Mouse (Mus musculus) E14TG2a.4 (cell line): ENCODE measurements at regions not wholly inside any gene's neighbourhood (a gene's known extent, or its start where the extent isn't known, plus 50 kb on each side); places are given as distances from the start of the nearest gene placed in this dataset.

Experiments used
- H3K27me3 ChIP-seq: 2 replicates; pipeline ENCODE4 v1.6.1; 2014; ENCODE audit warnings: low read length, control low read depth; ENCODE audit not compliant: insufficient read depth
- H3K36me3 ChIP-seq: 2 replicates; pipeline ENCODE4 v1.6.1; 2014; ENCODE audit warnings: low read length, control low read depth; ENCODE audit not compliant: insufficient read depth
- H3K4me1 ChIP-seq: replicated peaks from 2 replicates; pipeline ENCODE4 v1.6.1; 2014; ENCODE audit warnings: low read depth, low read length, control low read depth
- H3K4me3 ChIP-seq: replicated peaks from 2 replicates; pipeline ENCODE4 v1.5.1; 2014; ENCODE audit warnings: mild to moderate bottlenecking, low read length
- H3K9me3 ChIP-seq: 2 replicates; pipeline ENCODE4 v1.6.1; 2014; ENCODE audit warnings: low read length, control low read depth
- CTCF ChIP-seq: conservative IDR thresholded peaks from 2 replicates; pipeline ENCODE4 v1.5.1; 2014; ENCODE audit warnings: low read length
- NANOG ChIP-seq: IDR thresholded peaks from 2 replicates; pipeline ENCODE4 v1.6.1; 2014; ENCODE audit warnings: borderline replicate concordance, low read length, mixed read lengths
- POU5F1 ChIP-seq: IDR thresholded peaks from 2 replicates; pipeline ENCODE4 v1.6.1; 2014; ENCODE audit warnings: low read length, borderline replicate concordance

GRCm38 (mm10) chr1:80038059-80038458 is 177.1 kb upstream of the Serpine2 start:
- Histone ChIP-seq H3K4me1 (no peaks in the 10 kb centered on the region), H3K4me3 (no peak overlapping the region), H3K36me3 (no peaks in the 10 kb centered on the region), H3K9me3 (peaks cover 2% of the 10 kb centered on the region; the same call in 1 of the 2 replicates), H3K27me3 (no peaks in the 10 kb centered on the region)
- TF ChIP-seq POU5F1 (no peak), CTCF (no peak), NANOG (no peak)

GRCm38 (mm10) chr1:80036436-80036835 is 175.5 kb upstream of the Serpine2 start:
- H3K27me3 ChIP-seq = no peaks in the 10 kb centered on the region
- H3K4me1 ChIP-seq = no peaks in the 10 kb centered on the region
- no peaks in the 10 kb centered on the region for H3K36me3 ChIP-seq
- TF ChIP-seq NANOG = no peak
- no peak for TF ChIP-seq CTCF
- no peak for TF ChIP-seq POU5F1
- H3K9me3 ChIP-seq = no peaks in the 10 kb centered on the region
- H3K4me3 ChIP-seq = no peak overlapping the region

GRCm38 (mm10) chr1:80033522-80033921 is 172.5 kb upstream of the Serpine2 start:
- Histone ChIP-seq H3K36me3 (no peaks in the 10 kb centered on the region), H3K27me3 (no peaks in the 10 kb centered on the region)
- TF ChIP-seq NANOG = no peak

GRCm38 (mm10) chr1:80033121-80033520 is 172.1 kb upstream of the Serpine2 start:
- Histone ChIP-seq H3K27me3 (no peaks in the 10 kb centered on the region), H3K4me3 (no peak overlapping the region), H3K9me3 (no peaks in the 10 kb centered on the region), H3K36me3 (no peaks in the 10 kb centered on the region), H3K4me1 (no peaks in the 10 kb centered on the region)
- no peak for TF ChIP-seq POU5F1
- TF ChIP-seq NANOG = no peak
- TF ChIP-seq CTCF = no peak

More at GRCm38 (mm10) chr1:80033522-80033921, 172.5 kb upstream of the Serpine2 start:
- Histone ChIP-seq H3K9me3 (no peaks in the 10 kb centered on the region), H3K4me1 (no peaks in the 10 kb centered on the region), H3K4me3 (no peak overlapping the region)

GRCm38 (mm10) chr1:80032464-80032863 is 171.5 kb upstream of the Serpine2 start:
- H3K4me1 ChIP-seq = no peaks in the 10 kb centered on the region
- no peak overlapping the region for H3K4me3 ChIP-seq
- no peaks in the 10 kb centered on the region for H3K36me3 ChIP-seq
- H3K9me3 ChIP-seq = no peaks in the 10 kb centered on the region
- TF ChIP-seq CTCF (no peak), POU5F1 (no peak), NANOG (no peak)
- H3K27me3 ChIP-seq = no peaks in the 10 kb centered on the region

- Histone ChIP-seq H3K27me3 (no peaks in the 10 kb centered on the region), H3K36me3 (no peaks in the 10 kb centered on the region), H3K4me1 (no peaks in the 10 kb centered on the region), H3K4me3 (no peak overlapping the region), H3K9me3 (no peaks in the 10 kb centered on the region)
- TF ChIP-seq NANOG (no peak), CTCF (no peak), POU5F1 (no peak)
Measured at GRCm38 (mm10) chr1:80030635-80031034, 169.7 kb upstream of the Serpine2 start.

- H3K36me3 ChIP-seq = no peaks in the 10 kb centered on the region
- TF ChIP-seq NANOG = no peak
- no peak for TF ChIP-seq POU5F1
- TF ChIP-seq CTCF = no peak
- no peak overlapping the region for H3K4me3 ChIP-seq
- no peaks in the 10 kb centered on the region for H3K4me1 ChIP-seq
- no peaks in the 10 kb centered on the region for H3K9me3 ChIP-seq
- no peaks in the 10 kb centered on the region for H3K27me3 ChIP-seq
Measured at GRCm38 (mm10) chr1:80030224-80030623, 169.2 kb upstream of the Serpine2 start.

- TF ChIP-seq POU5F1 (no peak), NANOG (no peak), CTCF (no peak)
- H3K27me3 ChIP-seq = no peaks in the 10 kb centered on the region
- no peaks in the 10 kb centered on the region for H3K36me3 ChIP-seq
Measured at GRCm38 (mm10) chr1:80025863-80026616, 165.1 kb upstream of the Serpine2 start.

More at GRCm38 (mm10) chr1:80025863-80026616, 165.1 kb upstream of the Serpine2 start:
- Histone ChIP-seq H3K4me3 (no peak overlapping the region), H3K9me3 (no peaks in the 10 kb centered on the region), H3K4me1 (no peaks in the 10 kb centered on the region)
